Mouse (Mus musculus) forebrain, embryonic 12.5 days (tissue): ENCODE results near the gene Ephb2. TPM values are rescaled to one million over a fixed set of nuclear protein-coding genes. Genes with fewer than 3 reads are reported as not detected.
A peak's percentile ranks its signal among the peaks of the same experiment; 100 is the strongest.

ENCODE experiments used
- ATAC-seq: fragments of 200-750 bp; cut with Nextera tagmentation; 2 replicates; pipeline ENCODE4 v1.8.0; 2017; ENCODE audit warnings: moderate TSS enrichment; ENCODE audit not compliant: low FRiP score
- H3K27ac ChIP-seq: fragments of 300-500 bp; sonication (generic); 2 replicates; pipeline ENCODE4 v1.5.1; 2016; ENCODE audit warnings: mild to moderate bottlenecking
- H3K27me3 ChIP-seq: fragments of 300-500 bp; sonication (generic); 2 replicates; pipeline ENCODE4 v1.6.1; 2016; ENCODE audit warnings: mild to moderate bottlenecking
- H3K36me3 ChIP-seq: fragments of 300-500 bp; sonication (generic); replicated peaks from 2 replicates; pipeline ENCODE4 v1.6.1; 2016; ENCODE audit warnings: mild to moderate bottlenecking
- H3K4me1 ChIP-seq: fragments of 300-500 bp; sonication (generic); 2 replicates; pipeline ENCODE4 v1.6.1; 2016
- H3K4me2 ChIP-seq: fragments of 300-500 bp; sonication (generic); 2 replicates; pipeline ENCODE4 v1.6.1; 2016; ENCODE audit warnings: mild to moderate bottlenecking, moderate library complexity
- H3K4me3 ChIP-seq: fragments of 300-500 bp; sonication (generic); replicated peaks from 2 replicates; pipeline ENCODE4 v1.5.1; 2016; ENCODE audit warnings: mild to moderate bottlenecking
- H3K9ac ChIP-seq: fragments of 300-500 bp; sonication (generic); 2 replicates; pipeline ENCODE4 v1.6.1; 2016; ENCODE audit warnings: mild to moderate bottlenecking
- H3K9me3 ChIP-seq: fragments of 300-500 bp; sonication (generic); 2 replicates; pipeline ENCODE4 v1.6.1; 2016
- WGBS: fragments of 180-500 bp; shearing (Covaris S2); methylation state at CpG from one replicate; pipeline ENCODE4 v1.1.7; 2016; 5-methylcytosine and 5-hydroxymethylcytosine counted together
- polyA plus RNA-seq: library from polyadenylated mRNA; unstranded; fragments of >200 nt; fragmentation: Nextera tagmentation; extraction: Ambion mirVana; gene quantifications from 2 replicates; pipeline ENCODE4 v1.2.1, GENCODE M21; 2016

The Ephb2 gene
- polyA plus RNA-seq, 1 experiment from 2014 or later = 30.2 TPM

- peaks cover 43% of the 10 kb centered on the region for H3K36me3 ChIP-seq
- H3K9ac ChIP-seq = no peak overlapping the region
- no peak for ATAC-seq
Observed at GRCm38 (mm10) chr4:136653019-136653418, 182.8 kb downstream of the Ephb2 start.

GRCm38 (mm10) chr4:136652528-136652910 lies 183.3 kb downstream of the Ephb2 start:
- ATAC-seq = peak; percentile 7; the same call in 1 of the 2 replicates
- no peak overlapping the region for H3K4me3 ChIP-seq
- WGBS = 79% methylated on average over 11 of the region's 11 CpGs
- H3K36me3 ChIP-seq = peaks cover 38% of the 10 kb centered on the region
- H3K4me1 ChIP-seq = peaks cover 28% of the 10 kb centered on the region
- H3K9me3 ChIP-seq = no peaks in the 10 kb centered on the region
- H3K27ac ChIP-seq = peak overlapping the region; percentile 79
- no peaks in the 10 kb centered on the region for H3K27me3 ChIP-seq
- H3K4me2 ChIP-seq = no peak overlapping the region
- no peak overlapping the region for H3K9ac ChIP-seq

More at GRCm38 (mm10) chr4:136653019-136653418, 182.8 kb downstream of the Ephb2 start:
- Histone ChIP-seq H3K4me1 (peaks cover 28% of the 10 kb centered on the region), H3K27me3 (no peaks in the 10 kb centered on the region), H3K4me2 (no peak overlapping the region), H3K4me3 (no peak overlapping the region), H3K27ac (peak overlapping the region; percentile 79), H3K9me3 (no peaks in the 10 kb centered on the region)
- 68% methylated on average over 6 of the region's 6 CpGs for whole genome bisulfite sequencing

DNA sequence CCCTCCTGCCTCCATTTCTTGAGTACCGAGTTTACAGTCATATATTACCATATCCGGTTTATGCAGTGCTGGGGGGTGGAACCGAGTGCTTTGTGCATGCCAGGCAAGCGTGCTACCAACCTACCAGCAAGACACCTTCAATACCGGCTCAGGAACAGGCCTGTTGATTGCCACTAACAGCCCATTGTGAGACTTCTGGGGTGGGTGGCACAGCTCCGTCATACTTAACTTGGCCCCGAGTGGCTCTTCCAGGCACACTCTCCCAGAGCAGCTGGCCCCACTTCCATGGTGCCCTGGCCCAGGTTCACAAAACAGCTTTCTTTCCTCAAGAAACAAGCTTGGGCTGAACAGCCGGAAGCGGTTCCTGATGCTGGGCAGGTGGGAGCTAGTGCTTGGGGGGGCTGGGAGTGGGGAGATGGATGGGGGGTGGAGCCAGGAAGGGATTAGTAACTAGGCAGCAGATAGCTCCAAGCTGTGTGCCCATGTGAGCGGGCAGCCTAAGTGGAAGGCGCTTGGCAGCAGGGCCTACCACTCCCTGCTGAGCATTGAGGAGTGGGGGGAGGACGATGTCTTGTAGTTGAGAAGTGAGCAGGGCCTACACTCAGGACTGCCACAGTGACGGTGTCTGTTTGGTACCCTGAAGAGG lies 183.8 kb downstream of the Ephb2 start:
- Histone ChIP-seq H3K27me3 (no peaks in the 10 kb centered on the region), H3K4me3 (no peak overlapping the region), H3K9me3 (no peaks in the 10 kb centered on the region), H3K9ac (no peak overlapping the region), H3K27ac (peak overlapping the region; percentile 79), H3K4me2 (no peak overlapping the region), H3K4me1 (peaks cover 28% of the 10 kb centered on the region), H3K36me3 (peaks cover 33% of the 10 kb centered on the region)
- WGBS = 59% methylated on average over 13 of the region's 13 CpGs
- peak; percentile 40; the same call in 1 of the 2 replicates for ATAC-seq

- Histone ChIP-seq H3K4me1 (peaks cover 28% of the 10 kb centered on the region), H3K4me2 (no peak overlapping the region), H3K36me3 (peaks cover 27% of the 10 kb centered on the region), H3K4me3 (no peak overlapping the region), H3K9me3 (no peaks in the 10 kb centered on the region), H3K27ac (peak overlapping the region; percentile 79; the same call in 1 of the 2 replicates), H3K9ac (no peak overlapping the region), H3K27me3 (no peaks in the 10 kb centered on the region)
- ATAC-seq = peak; percentile 50; the same call in 1 of the 2 replicates
- WGBS = 67% methylated on average over 3 of the region's 3 CpGs
Observed at GRCm38 (mm10) chr4:136651357-136651811, 184.4 kb downstream of the Ephb2 start.

DNA sequence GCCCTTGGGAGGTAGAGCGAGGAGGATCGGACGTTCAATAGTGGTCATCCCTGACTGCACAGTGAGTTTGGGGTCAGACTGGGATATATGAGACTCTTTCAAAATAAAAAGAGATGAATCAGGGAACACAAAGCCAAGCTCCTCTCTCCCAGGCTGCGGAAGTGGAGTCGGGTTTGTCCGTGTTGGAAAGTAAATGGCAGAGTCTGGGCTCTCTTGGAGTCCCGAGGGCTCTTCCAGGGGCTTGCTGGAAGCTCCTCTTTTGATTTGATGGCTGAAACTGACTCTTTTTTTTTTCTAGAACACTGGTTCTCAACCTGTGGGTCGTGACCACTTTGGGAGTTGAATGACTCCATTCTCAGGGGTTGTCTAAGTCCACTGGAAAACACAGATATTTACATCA lies 185.5 kb downstream of the Ephb2 start:
- Histone ChIP-seq H3K27me3 (no peaks in the 10 kb centered on the region), H3K4me1 (peaks cover 28% of the 10 kb centered on the region), H3K27ac (0 out of 2 replicates have a peak overlapping the region, but pooled peaks have one; percentile 3), H3K4me2 (no peak overlapping the region), H3K36me3 (peaks cover 15% of the 10 kb centered on the region), H3K9me3 (no peaks in the 10 kb centered on the region), H3K9ac (no peak overlapping the region), H3K4me3 (no peak overlapping the region)
- 80% methylated on average over 8 of the region's 8 CpGs for WGBS
- no peak for ATAC-seq

DNA sequence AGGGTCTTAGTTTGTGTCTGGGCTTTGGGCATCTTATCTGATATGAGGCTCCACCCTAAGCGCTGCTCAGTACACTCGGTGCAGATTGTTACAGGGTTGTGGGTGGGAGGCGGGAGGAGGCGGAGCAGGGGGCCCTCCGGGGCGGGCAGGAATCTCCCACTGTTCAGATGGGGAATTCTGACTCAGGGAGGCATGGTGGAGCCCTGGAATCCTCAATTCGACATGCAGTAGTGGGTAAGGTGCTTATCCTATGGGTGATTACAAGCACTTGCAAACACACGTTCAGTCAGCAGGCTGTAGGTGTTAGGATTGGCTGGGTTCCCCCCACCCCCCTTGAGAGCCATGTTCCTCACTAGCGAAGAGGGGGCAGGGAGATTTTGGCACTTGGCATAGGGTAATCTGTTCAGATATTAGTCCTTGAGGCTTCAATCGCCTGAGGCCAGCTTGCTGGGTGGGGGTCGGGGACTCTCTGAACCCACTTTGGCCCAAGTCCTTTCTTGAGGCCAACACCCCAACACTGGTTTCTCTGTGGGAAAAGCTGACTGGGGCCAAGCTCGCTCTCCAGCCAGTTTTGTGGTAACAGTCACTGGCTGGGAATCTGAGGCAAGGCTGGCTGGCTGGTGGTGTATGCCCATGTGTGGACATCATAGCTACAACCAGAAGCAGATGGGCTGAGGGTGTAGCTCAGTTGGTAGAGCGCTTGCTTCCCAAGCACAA lies 186.2 kb downstream of the Ephb2 start:
- H3K4me1 ChIP-seq = peaks cover 28% of the 10 kb centered on the region
- no peak overlapping the region for H3K4me3 ChIP-seq
- no peak for ATAC-seq
- H3K9ac ChIP-seq = peak overlapping the region; percentile 5; the same call in 1 of the 2 replicates
- WGBS = 40% methylated on average over 13 of the region's 13 CpGs
- H3K27me3 ChIP-seq = no peaks in the 10 kb centered on the region
- peak overlapping the region; percentile 16; the same call in 1 of the 2 replicates for H3K27ac ChIP-seq
- peaks cover 9% of the 10 kb centered on the region for H3K36me3 ChIP-seq
- H3K9me3 ChIP-seq = no peaks in the 10 kb centered on the region
- no peak overlapping the region for H3K4me2 ChIP-seq

DNA sequence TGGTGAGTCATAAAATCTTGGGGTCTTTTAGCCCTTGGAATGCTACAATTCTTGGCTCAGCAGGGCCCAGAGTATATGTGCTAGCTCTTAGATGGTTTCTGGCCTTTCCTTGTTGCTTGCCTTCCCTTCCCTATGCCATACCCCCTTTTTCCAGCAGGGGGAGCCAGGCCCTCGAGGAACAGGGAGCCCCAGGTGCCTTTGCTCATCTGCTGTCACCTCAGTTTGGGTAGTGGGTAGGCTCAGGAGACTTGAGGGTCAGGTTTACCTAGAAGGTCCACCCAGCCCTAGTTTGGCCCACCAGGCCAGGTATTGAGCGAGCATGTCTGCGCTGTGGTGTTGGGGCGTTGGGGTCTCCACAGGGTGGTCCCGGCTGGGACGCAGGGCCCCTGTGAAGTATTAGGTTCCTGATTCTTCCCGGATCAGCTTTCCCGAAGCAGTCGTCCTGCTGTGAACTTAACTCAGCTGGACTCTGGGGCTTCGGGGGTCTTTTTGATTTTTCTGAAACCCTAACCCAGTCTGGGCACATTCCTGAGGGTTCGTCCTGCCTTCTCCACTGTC lies 186.8 kb downstream of the Ephb2 start:
- Histone ChIP-seq H3K9ac (peak overlapping the region; percentile 5; the same call in 1 of the 2 replicates), H3K27me3 (no peaks in the 10 kb centered on the region), H3K36me3 (peaks cover 5% of the 10 kb centered on the region; the same call in 1 of the 2 replicates), H3K27ac (peak overlapping the region; percentile 16; the same call in 1 of the 2 replicates), H3K4me3 (no peak overlapping the region), H3K9me3 (no peaks in the 10 kb centered on the region), H3K4me1 (peaks cover 28% of the 10 kb centered on the region), H3K4me2 (no peak overlapping the region)
- peak; percentile 22; the same call in 1 of the 2 replicates for ATAC-seq
- 13% methylated on average over 11 of the region's 11 CpGs for WGBS

DNA sequence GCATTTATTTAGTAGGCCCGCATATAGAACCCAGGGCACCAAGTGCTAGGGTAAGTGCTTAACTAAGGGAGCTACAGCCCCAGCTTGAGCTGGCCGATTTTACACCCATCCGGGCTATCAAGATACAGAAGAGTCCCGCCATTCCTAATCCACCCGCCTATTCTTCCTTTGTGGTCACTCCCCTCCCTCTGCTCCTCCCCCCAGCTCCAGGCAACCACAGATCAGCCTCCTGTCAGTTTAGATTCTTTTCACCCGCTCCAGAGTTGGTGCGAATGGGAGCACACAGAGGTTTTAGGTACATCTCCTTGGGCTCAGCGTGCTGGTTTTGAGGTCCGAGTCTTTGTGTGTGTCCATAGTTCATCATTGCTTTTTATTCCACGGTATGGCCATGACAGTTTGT lies 196.9 kb downstream of the Ephb2 start:
- peak overlapping the region; percentile 78 for H3K4me2 ChIP-seq
- ATAC-seq = peak; percentile 48
- 0 out of 2 replicates have a peak, but pooled peaks cover 2% of the 10 kb centered on the region for H3K9me3 ChIP-seq
- H3K4me1 ChIP-seq = peaks cover 26% of the 10 kb centered on the region
- H3K27ac ChIP-seq = no peak overlapping the region
- 0 out of 2 replicates have a peak overlapping the region, but pooled peaks have one; percentile 7 for H3K4me3 ChIP-seq
- peaks cover 38% of the 10 kb centered on the region for H3K27me3 ChIP-seq
- peak overlapping the region; percentile 17; the same call in 1 of the 2 replicates for H3K9ac ChIP-seq
- H3K36me3 ChIP-seq = no peaks in the 10 kb centered on the region
- 2% methylated on average over 10 of the region's 10 CpGs for WGBS

- H3K9ac ChIP-seq = 0 out of 2 replicates have a peak overlapping the region, but pooled peaks have one; percentile 17
- peak overlapping the region; percentile 78 for H3K4me2 ChIP-seq
- peaks cover 26% of the 10 kb centered on the region for H3K4me1 ChIP-seq
- H3K9me3 ChIP-seq = 0 out of 2 replicates have a peak, but pooled peaks cover 3% of the 10 kb centered on the region
- H3K4me3 ChIP-seq = peak overlapping the region; percentile 52
- H3K27me3 ChIP-seq = peaks cover 38% of the 10 kb centered on the region
- H3K27ac ChIP-seq = no peak overlapping the region
- no peaks in the 10 kb centered on the region for H3K36me3 ChIP-seq
- 24% methylated on average over 7 of the region's 7 CpGs for WGBS
- ATAC-seq = peak; percentile 42
Observed at GRCm38 (mm10) chr4:136638230-136638750, 197.5 kb downstream of the Ephb2 start.

GRCm38 (mm10) chr4:136637563-136638229 lies 198.1 kb downstream of the Ephb2 start:
- ATAC-seq = peak; percentile 55
- Histone ChIP-seq H3K4me3 (peak overlapping the region; percentile 52), H3K4me2 (peak overlapping the region; percentile 78), H3K27me3 (peaks cover 38% of the 10 kb centered on the region), H3K4me1 (peaks cover 26% of the 10 kb centered on the region), H3K9me3 (0 out of 2 replicates have a peak, but pooled peaks cover 3% of the 10 kb centered on the region), H3K9ac (peak overlapping the region; percentile 47), H3K36me3 (no peaks in the 10 kb centered on the region), H3K27ac (0 out of 2 replicates have a peak overlapping the region, but pooled peaks have one; percentile 5)
- WGBS = 2% methylated on average over 72 of the region's 76 CpGs

GRCm38 (mm10) chr4:136636983-136637562 lies 198.7 kb downstream of the Ephb2 start:
- Histone ChIP-seq H3K4me3 (peak overlapping the region; percentile 52), H3K4me2 (peak overlapping the region; percentile 78), H3K4me1 (peaks cover 26% of the 10 kb centered on the region), H3K27ac (no peak overlapping the region), H3K36me3 (no peaks in the 10 kb centered on the region), H3K9me3 (0 out of 2 replicates have a peak, but pooled peaks cover 3% of the 10 kb centered on the region), H3K27me3 (peaks cover 38% of the 10 kb centered on the region), H3K9ac (peak overlapping the region; percentile 47)
- 23% methylated on average over 37 of the region's 37 CpGs for WGBS
- ATAC-seq = peak; percentile 52; the same call in 1 of the 2 replicates
